Mouse (Mus musculus): ENCODE data around the gene Trpv1. TPM values are rescaled to one million over a fixed set of nuclear protein-coding genes. Genes with fewer than 3 reads are reported as not detected.

Gene Trpv1
- polyA plus RNA-seq, 1 experiment from 2014 or later: 0.29 TPM

- 42% methylated on average over 2 of the region's 2 CpGs for WGBS
- ATAC-seq (replicated peaks; ENCODE audit: insufficient number of reproducible peaks, low FRiP score, low TSS enrichment, low read depth) (no peak), DNase-seq (ENCODE audit: low spot score) (no peak)
- H3K27me3 ChIP-seq (ENCODE audit: control insufficient read depth, insufficient read depth, low read length): no peaks in the 10 kb centered on the region
- H3K4me1 ChIP-seq (ENCODE audit: control insufficient read depth, insufficient read depth, low read length): no peaks in the 10 kb centered on the region
- H3K4me2 ChIP-seq (ENCODE audit: low read depth, low read length): no peak overlapping the region
- H3K9ac ChIP-seq (replicated peaks; ENCODE audit: low read length): no peak overlapping the region
- H3K9me3 ChIP-seq (replicated peaks; ENCODE audit: control insufficient read depth, low read length): no peaks in the 10 kb centered on the region
- H3K4me3 ChIP-seq (ENCODE audit: low read depth, low read length): no peak overlapping the region
- H3K27ac ChIP-seq (replicated peaks; ENCODE audit: low read depth, low read length): no peak overlapping the region
- no peaks in the 10 kb centered on the region for H3K36me3 ChIP-seq (replicated peaks; ENCODE audit: control insufficient read depth, insufficient read depth, low read depth, low read length)
Observed at GRCm38 (mm10) chr11:73274821-73275220, 40.7 kb downstream of the Trpv1 start.

- Histone ChIP-seq H3K9ac (replicated peaks; ENCODE audit: low read length) (no peak overlapping the region), H3K27me3 (ENCODE audit: control insufficient read depth, insufficient read depth, low read length) (no peaks in the 10 kb centered on the region), H3K36me3 (replicated peaks; ENCODE audit: control insufficient read depth, insufficient read depth, low read depth, low read length) (no peaks in the 10 kb centered on the region), H3K4me2 (ENCODE audit: low read depth, low read length) (no peak overlapping the region), H3K4me1 (ENCODE audit: control insufficient read depth, insufficient read depth, low read length) (no peaks in the 10 kb centered on the region), H3K4me3 (ENCODE audit: low read depth, low read length) (no peak overlapping the region), H3K9me3 (replicated peaks; ENCODE audit: control insufficient read depth, low read length) (no peaks in the 10 kb centered on the region), H3K27ac (replicated peaks; ENCODE audit: low read depth, low read length) (no peak overlapping the region)
- no peak for ATAC-seq (replicated peaks; ENCODE audit: insufficient number of reproducible peaks, low FRiP score, low TSS enrichment, low read depth)
- WGBS: 37% methylated on average over 5 of the region's 5 CpGs
- no peak for DNase-seq (ENCODE audit: low spot score)
Observed at GRCm38 (mm10) chr11:73280710-73281109, 46.6 kb downstream of the Trpv1 start.

- peak; percentile 58; the same call in 1 of the 2 replicates for ATAC-seq (replicated peaks; ENCODE audit: insufficient number of reproducible peaks, low FRiP score, low TSS enrichment, low read depth)
- 4% methylated on average over 16 of the region's 16 CpGs for WGBS
- H3K9me3 ChIP-seq (replicated peaks; ENCODE audit: control insufficient read depth, low read length): no peaks in the 10 kb centered on the region
- H3K4me3 ChIP-seq (ENCODE audit: low read depth, low read length): peak overlapping the region; percentile 23
- H3K4me1 ChIP-seq (ENCODE audit: control insufficient read depth, insufficient read depth, low read length): no peaks in the 10 kb centered on the region
- peak overlapping the region; percentile 41 for H3K4me2 ChIP-seq (ENCODE audit: low read depth, low read length)
- no peaks in the 10 kb centered on the region for H3K27me3 ChIP-seq (ENCODE audit: control insufficient read depth, insufficient read depth, low read length)
- no peaks in the 10 kb centered on the region for H3K36me3 ChIP-seq (replicated peaks; ENCODE audit: control insufficient read depth, insufficient read depth, low read depth, low read length)
- H3K9ac ChIP-seq (replicated peaks; ENCODE audit: low read length): no peak overlapping the region
- no peak overlapping the region for H3K27ac ChIP-seq (replicated peaks; ENCODE audit: low read depth, low read length)
- DNase-seq (ENCODE audit: low spot score): peak; percentile 57
Observed at GRCm38 (mm10) chr11:73281528-73282027, 47.5 kb downstream of the Trpv1 start.

GRCm38 (mm10) chr11:73283369-73283768 lies 49.3 kb downstream of the Trpv1 start:
- no peak for ATAC-seq (replicated peaks; ENCODE audit: insufficient number of reproducible peaks, low FRiP score, low TSS enrichment, low read depth)

GRCm38 (mm10) chr11:73283926-73284325 lies 49.8 kb downstream of the Trpv1 start:
- Histone ChIP-seq H3K4me1 (ENCODE audit: control insufficient read depth, insufficient read depth, low read length) (no peaks in the 10 kb centered on the region), H3K9ac (replicated peaks; ENCODE audit: low read length) (no peak overlapping the region), H3K36me3 (replicated peaks; ENCODE audit: control insufficient read depth, insufficient read depth, low read depth, low read length) (no peaks in the 10 kb centered on the region), H3K4me3 (ENCODE audit: low read depth, low read length) (no peak overlapping the region), H3K27me3 (ENCODE audit: control insufficient read depth, insufficient read depth, low read length) (no peaks in the 10 kb centered on the region), H3K27ac (replicated peaks; ENCODE audit: low read depth, low read length) (no peak overlapping the region), H3K9me3 (replicated peaks; ENCODE audit: control insufficient read depth, low read length) (no peaks in the 10 kb centered on the region), H3K4me2 (ENCODE audit: low read depth, low read length) (no peak overlapping the region)
- DNase-seq (ENCODE audit: low spot score): no peak
- ATAC-seq (replicated peaks; ENCODE audit: insufficient number of reproducible peaks, low FRiP score, low TSS enrichment, low read depth): no peak; the same call in 1 of the 2 replicates
- 33% methylated on average over 1 of the region's 1 CpGs for WGBS

More at GRCm38 (mm10) chr11:73283369-73283768, 49.3 kb downstream of the Trpv1 start:
- no peak for DNase-seq (ENCODE audit: low spot score)
- Histone ChIP-seq H3K27me3 (ENCODE audit: control insufficient read depth, insufficient read depth, low read length) (no peaks in the 10 kb centered on the region), H3K9ac (replicated peaks; ENCODE audit: low read length) (no peak overlapping the region), H3K4me1 (ENCODE audit: control insufficient read depth, insufficient read depth, low read length) (no peaks in the 10 kb centered on the region), H3K4me2 (ENCODE audit: low read depth, low read length) (no peak overlapping the region), H3K9me3 (replicated peaks; ENCODE audit: control insufficient read depth, low read length) (no peaks in the 10 kb centered on the region), H3K36me3 (replicated peaks; ENCODE audit: control insufficient read depth, insufficient read depth, low read depth, low read length) (no peaks in the 10 kb centered on the region), H3K27ac (replicated peaks; ENCODE audit: low read depth, low read length) (no peak overlapping the region), H3K4me3 (ENCODE audit: low read depth, low read length) (no peak overlapping the region)
- WGBS: 74% methylated on average over 9 of the region's 9 CpGs

GRCm38 (mm10) chr11:73284351-73284750 lies 50.3 kb downstream of the Trpv1 start:
- Histone ChIP-seq H3K27ac (replicated peaks; ENCODE audit: low read depth, low read length) (no peak overlapping the region), H3K36me3 (replicated peaks; ENCODE audit: control insufficient read depth, insufficient read depth, low read depth, low read length) (no peaks in the 10 kb centered on the region), H3K9ac (replicated peaks; ENCODE audit: low read length) (no peak overlapping the region), H3K4me1 (ENCODE audit: control insufficient read depth, insufficient read depth, low read length) (no peaks in the 10 kb centered on the region), H3K27me3 (ENCODE audit: control insufficient read depth, insufficient read depth, low read length) (no peaks in the 10 kb centered on the region), H3K4me2 (ENCODE audit: low read depth, low read length) (no peak overlapping the region), H3K4me3 (ENCODE audit: low read depth, low read length) (no peak overlapping the region), H3K9me3 (replicated peaks; ENCODE audit: control insufficient read depth, low read length) (no peaks in the 10 kb centered on the region)
- ATAC-seq (replicated peaks; ENCODE audit: insufficient number of reproducible peaks, low FRiP score, low TSS enrichment, low read depth): no peak; the same call in 1 of the 2 replicates
- DNase-seq (ENCODE audit: low spot score): peak; percentile 13

- Histone ChIP-seq H3K36me3 (replicated peaks; ENCODE audit: control insufficient read depth, insufficient read depth, low read depth, low read length) (no peaks in the 10 kb centered on the region), H3K9me3 (replicated peaks; ENCODE audit: control insufficient read depth, low read length) (no peaks in the 10 kb centered on the region), H3K27me3 (ENCODE audit: control insufficient read depth, insufficient read depth, low read length) (no peaks in the 10 kb centered on the region), H3K4me2 (ENCODE audit: low read depth, low read length) (no peak overlapping the region), H3K9ac (replicated peaks; ENCODE audit: low read length) (no peak overlapping the region), H3K4me3 (ENCODE audit: low read depth, low read length) (no peak overlapping the region), H3K4me1 (ENCODE audit: control insufficient read depth, insufficient read depth, low read length) (no peaks in the 10 kb centered on the region), H3K27ac (replicated peaks; ENCODE audit: low read depth, low read length) (no peak overlapping the region)
- 84% methylated on average over 1 of the region's 1 CpGs for WGBS
- DNase-seq (ENCODE audit: low spot score) (no peak), ATAC-seq (replicated peaks; ENCODE audit: insufficient number of reproducible peaks, low FRiP score, low TSS enrichment, low read depth) (no peak)
Observed at GRCm38 (mm10) chr11:73289621-73290020, 55.5 kb downstream of the Trpv1 start.

- H3K27ac ChIP-seq (replicated peaks; ENCODE audit: low read depth, low read length): no peak overlapping the region
- no peaks in the 10 kb centered on the region for H3K27me3 ChIP-seq (ENCODE audit: control insufficient read depth, insufficient read depth, low read length)
- WGBS: 28% methylated on average over 2 of the region's 2 CpGs
- no peaks in the 10 kb centered on the region for H3K4me1 ChIP-seq (ENCODE audit: control insufficient read depth, insufficient read depth, low read length)
- no peak overlapping the region for H3K4me3 ChIP-seq (ENCODE audit: low read depth, low read length)
- no peaks in the 10 kb centered on the region for H3K9me3 ChIP-seq (replicated peaks; ENCODE audit: control insufficient read depth, low read length)
- H3K4me2 ChIP-seq (ENCODE audit: low read depth, low read length): no peak overlapping the region
- H3K9ac ChIP-seq (replicated peaks; ENCODE audit: low read length): no peak overlapping the region
- no peak for DNase-seq (ENCODE audit: low spot score)
- H3K36me3 ChIP-seq (replicated peaks; ENCODE audit: control insufficient read depth, insufficient read depth, low read depth, low read length): no peaks in the 10 kb centered on the region
- no peak for ATAC-seq (replicated peaks; ENCODE audit: insufficient number of reproducible peaks, low FRiP score, low TSS enrichment, low read depth)
Observed at GRCm38 (mm10) chr11:73303123-73303522, 69.0 kb downstream of the Trpv1 start.
